Mouse (Mus musculus): ENCODE measurements around the gene Lep.

The Lep gene

DNA sequence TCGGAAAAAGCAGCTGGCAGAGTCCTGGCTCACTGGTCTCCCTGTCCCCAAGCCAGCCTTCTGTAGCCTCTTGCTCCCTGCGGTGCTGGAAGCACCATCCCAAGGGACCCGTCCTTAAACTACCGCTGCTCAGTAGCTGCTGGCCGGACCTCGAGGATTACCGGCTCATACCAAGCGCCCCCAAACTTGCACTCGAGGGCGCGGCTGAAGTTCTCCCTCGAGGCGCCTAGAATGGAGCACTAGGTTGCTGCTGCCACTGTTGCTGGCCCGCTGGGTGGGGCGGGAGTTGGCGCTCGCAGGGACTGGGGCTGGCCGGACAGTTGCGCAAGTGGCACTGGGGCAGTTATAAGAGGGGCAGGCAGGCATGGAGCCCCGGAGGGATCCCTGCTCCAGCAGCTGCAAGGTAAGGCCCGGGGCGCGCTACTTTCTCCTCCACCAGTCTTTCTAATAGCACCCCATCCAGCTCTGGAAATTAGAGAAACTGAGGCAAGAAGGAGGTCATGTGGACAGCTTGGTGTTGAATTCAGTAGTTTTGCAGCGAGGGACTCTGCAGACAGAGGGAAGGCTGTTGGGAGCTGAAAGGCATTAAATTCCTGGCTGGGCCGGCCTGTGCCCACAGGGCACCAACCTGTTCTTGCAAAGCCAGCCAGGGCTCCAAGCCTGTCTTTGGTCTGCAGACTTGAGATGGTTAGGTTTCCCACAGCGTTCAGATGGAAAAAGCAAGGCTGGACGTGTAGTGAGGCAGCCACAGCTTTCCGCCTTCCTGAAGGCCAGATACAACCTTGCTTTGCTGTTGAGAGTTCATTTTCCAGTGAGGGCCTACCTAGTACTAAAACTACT lies at the start of gene Lep:
TSS of gene Lep (plus strand) at position 375 of the 840 bp plus-strand sequence.
- no peak for DNase-seq (ENCODE audit: low read depth)

DNA sequence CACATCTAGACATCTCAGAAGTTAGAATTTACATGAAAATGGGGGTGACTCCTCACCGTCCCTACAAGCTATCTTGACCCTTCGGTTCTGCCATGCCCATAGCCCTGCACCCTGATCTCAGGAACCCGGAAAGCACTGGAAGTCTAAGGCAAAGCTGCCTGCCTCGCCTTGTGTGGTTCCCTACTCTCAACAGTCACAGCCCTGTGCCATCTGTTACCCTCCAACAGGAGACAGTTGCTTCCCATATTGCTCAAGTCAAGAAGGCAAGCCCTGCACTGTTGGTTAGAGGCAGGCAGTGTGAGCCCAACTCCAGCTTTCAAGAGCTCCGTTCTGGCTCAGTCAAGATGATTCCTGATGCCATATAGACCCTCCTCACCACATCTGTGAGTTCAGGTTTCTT lies 48.4 kb upstream of the Lep start:
- DNase-seq (ENCODE audit: low read depth), result no peak

GRCm38 (mm10) chr6:29013216-29013615 lies 46.8 kb upstream of the Lep start:
- DNase-seq (ENCODE audit: low read depth), result no peak

DNA sequence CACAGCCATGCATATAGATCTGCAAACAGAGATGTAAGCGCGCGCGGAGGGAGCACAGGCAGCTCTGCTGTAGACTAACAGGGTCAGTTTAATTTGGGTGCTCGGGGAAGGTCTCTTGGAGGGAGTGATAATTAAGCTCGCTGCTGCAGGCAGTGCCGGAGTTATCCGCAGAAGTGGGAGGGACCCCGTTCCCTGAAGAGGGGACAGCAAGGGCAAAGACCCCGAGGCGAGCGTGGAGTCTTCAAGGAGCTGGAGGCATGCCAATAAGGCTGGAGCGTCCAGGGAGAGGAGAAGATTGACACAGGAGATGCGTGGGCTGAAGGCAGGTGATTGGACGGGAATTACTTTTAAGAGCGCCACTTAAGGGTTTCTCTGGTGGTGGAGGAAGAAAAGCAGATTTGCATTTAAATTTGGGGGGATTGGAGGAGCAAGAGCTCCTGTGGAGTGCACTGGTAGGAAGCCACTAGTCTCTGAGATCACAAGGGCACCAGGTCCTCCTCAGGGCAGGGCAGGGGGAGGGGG lies 43.1 kb upstream of the Lep start:
- no peak for DNase-seq (ENCODE audit: low read depth)

- DNase-seq (ENCODE audit: low read depth), result no peak
Observed at GRCm38 (mm10) chr6:29019756-29020720, 40.0 kb upstream of the Lep start.

DNA sequence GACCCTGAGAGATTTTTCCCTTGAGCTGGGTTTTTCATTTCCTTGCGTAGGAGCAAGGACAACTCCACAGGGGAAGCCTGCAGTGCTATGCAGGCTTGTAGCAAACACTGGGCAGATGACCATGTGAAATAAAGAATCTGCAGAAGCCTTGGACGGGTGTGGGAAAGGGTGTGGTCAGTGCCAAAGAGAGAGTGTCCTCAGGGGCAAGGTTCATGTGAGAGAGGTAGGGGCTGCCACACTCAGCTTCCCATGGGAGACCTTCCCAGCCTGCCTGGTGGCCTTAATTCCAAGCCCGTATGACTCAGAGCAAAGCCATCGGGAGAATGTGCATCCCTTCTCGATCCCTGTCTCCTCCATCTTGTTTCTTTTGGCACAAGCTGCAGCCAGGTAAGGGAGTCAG lies 39.1 kb upstream of the Lep start:
- no peak for DNase-seq (ENCODE audit: low read depth)

- no peak for DNase-seq (ENCODE audit: low read depth)
Observed at GRCm38 (mm10) chr6:29021501-29021900, 38.5 kb upstream of the Lep start.

GRCm38 (mm10) chr6:29022115-29022514 lies 37.9 kb upstream of the Lep start:
- no peak for DNase-seq (ENCODE audit: low read depth)

- DNase-seq (ENCODE audit: low read depth), result peak; percentile 57
Observed at GRCm38 (mm10) chr6:29023206-29023967, 36.6 kb upstream of the Lep start.

GRCm38 (mm10) chr6:29024000-29024417 lies 36.0 kb upstream of the Lep start:
- DNase-seq (ENCODE audit: low read depth), result peak; percentile 66

DNA sequence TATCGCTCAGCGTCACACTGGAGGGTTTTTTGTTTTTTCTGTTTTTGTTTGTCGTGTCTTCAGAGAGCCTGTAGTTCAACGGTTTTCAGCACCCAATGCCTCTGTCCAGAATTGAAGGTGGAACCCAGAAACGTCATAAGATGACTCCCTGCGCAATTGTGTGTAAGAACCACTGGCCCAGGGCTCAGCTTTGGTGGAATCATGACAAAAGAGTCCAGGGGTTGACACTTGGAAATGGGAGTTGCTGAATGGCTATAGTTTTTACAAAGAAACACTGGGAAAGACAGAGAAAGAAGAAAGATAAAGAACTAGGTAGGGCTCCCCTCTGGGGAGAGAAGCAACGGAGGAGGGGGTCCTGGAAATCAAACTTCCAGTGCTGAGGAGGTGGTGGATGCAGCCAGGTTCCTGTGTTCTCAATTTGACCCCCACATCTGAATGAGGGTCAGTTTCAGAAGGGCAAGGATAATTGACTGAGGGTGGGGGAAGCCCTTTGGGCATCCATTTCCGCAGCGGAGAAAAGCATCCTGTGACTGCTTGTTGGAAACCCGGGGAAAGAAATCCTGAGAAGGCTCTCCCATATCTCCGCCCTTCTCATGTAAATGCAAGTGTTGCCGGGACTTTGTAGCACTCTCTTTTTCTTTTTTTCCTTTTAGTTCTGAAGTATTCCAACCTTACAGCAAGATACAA lies 34.1 kb upstream of the Lep start:
- DNase-seq (ENCODE audit: low read depth), result no peak

DNA sequence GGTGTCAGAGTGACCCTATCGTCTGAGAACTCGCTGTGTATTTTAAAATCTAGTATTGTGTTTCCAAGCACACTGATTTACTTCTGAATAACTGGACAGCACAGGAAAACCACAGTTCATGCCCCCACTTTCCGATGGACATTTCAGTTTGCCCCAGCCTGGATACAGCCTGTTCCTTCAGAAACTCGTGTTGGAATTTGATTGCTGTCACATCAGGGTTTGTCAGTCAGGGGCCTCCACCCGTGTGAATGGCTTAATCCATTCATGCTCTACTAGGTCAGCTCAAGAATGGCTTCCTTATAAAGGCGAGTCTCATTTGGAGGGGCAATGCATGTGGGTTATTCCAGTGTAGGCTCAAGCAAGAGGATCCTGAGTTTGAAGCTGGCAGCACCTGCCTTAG lies 33.3 kb upstream of the Lep start:
- DNase-seq (ENCODE audit: low read depth), result no peak

DNA sequence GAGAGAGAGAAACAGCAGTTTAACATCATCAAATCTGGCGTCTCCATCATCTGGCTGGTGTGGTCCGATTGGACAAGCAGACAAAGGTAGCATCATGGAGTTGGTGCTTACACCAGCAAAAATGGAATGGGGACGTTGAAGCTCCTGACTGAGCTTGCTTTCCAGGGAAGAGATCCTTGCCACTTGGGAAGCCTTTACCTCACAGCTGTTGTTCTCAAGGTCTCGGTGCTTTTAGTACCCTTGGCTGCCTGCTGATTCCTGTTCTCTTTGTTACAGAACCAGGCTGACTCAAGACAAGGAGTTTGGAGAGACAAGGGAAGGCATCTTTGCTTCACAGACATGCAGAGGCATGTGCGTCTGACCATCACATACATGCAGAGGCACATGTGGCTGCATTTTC lies 31.9 kb upstream of the Lep start:
- DNase-seq (ENCODE audit: low read depth), result no peak

- no peak for DNase-seq (ENCODE audit: low read depth)
Observed at GRCm38 (mm10) chr6:29029521-29029920, 30.5 kb upstream of the Lep start.

GRCm38 (mm10) chr6:29031216-29031615 lies 28.8 kb upstream of the Lep start:
- DNase-seq (ENCODE audit: low read depth), result no peak

DNA sequence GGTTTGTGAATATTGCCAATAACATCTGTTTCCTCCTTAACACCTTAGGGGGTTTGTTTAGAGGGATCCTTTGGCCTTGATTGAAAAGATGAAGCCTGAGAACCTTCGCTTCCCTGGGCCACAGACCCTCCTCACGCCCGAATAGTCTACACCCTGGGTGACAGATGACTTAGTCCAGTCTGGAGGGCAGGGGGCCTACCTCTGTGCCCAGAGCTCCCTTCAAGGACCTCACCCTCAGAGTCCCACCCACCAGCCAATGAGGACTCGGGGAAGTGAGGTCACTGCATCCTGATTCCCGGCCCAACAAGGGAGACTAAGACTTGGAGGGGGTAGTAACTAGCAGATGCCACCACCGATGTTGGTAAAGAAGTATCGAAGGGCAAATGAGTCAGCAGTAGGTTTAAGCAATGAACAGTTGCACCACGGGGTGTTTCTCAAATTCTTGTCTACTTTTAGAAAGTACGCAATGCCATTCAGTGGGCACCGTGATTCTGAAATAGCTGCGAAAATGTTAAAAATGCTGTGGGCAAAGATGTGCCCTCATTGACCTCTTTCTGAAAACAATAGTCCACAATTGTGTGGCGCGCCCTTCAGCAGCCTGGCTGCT lies 28.2 kb upstream of the Lep start:
- DNase-seq (ENCODE audit: low read depth), result no peak

GRCm38 (mm10) chr6:29032411-29032810 lies 27.6 kb upstream of the Lep start:
- no peak for DNase-seq (ENCODE audit: low read depth)

GRCm38 (mm10) chr6:29033981-29034646 lies 25.9 kb upstream of the Lep start:
- no peak for DNase-seq (ENCODE audit: low read depth)

- no peak for DNase-seq (ENCODE audit: low read depth)
Observed at GRCm38 (mm10) chr6:29036698-29037097, 23.3 kb upstream of the Lep start.

DNA sequence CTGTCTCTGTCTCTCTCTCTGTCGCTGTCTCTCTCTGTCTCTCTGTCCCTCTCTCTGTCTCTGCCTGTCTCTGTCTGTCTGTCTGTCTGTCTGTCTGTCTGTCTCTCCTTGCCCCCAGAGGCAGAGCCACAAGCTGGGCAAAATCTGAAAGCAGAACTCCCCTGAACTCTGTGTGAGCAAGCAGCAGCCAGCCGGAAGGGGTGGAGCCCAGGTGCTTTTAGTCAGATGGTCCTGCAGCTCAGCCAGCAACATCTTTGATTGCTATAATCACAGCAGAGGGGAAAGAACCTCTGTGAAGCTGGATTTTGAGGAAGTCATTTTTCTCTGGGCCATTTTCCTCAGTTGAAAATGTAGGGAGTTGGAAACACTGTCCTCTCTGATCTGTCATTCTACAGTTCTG lies 19.8 kb upstream of the Lep start:
- no peak for DNase-seq (ENCODE audit: low read depth)

Measured in c-Kit-positive CD71-negative TER-119-negative erythroid progenitor cells, embryonic 14.5 days (primary cell).